Mouse (Mus musculus) CD4-positive naive resting alpha-beta T cell, adult 57 days (primary cell): ENCODE results near the gene 2310034G01Rik. TPM values are rescaled to one million over a fixed set of nuclear protein-coding genes. Genes with fewer than 3 reads are reported as not detected.

Experiments
- total RNA-seq: library from RNA; stranded (reverse); gene quantifications from one replicate; pipeline ENCODE4 v1.2.4, GENCODE M21; 2023

The 2310034G01Rik gene
- total RNA-seq = not detected

GRCm38 (mm10) chr19:46350168-46350932, at the start of gene 2310034G01Rik:
Gene 2310034G01Rik, minus strand, starts transcription at chr19:46350302.

GRCm38 (mm10) chr19:46396686-46397435, 46.8 kb upstream of the 2310034G01Rik start, which contains the start of gene Sufu:
Gene Sufu, plus strand, starts transcription at chr19:46396896.

GRCm38 (mm10) chr19:46395109-46396009, 45.3 kb upstream of the 2310034G01Rik start, which contains the start of gene Actr1a:
Gene Actr1a, minus strand, starts transcription at chr19:46395748.

GRCm38 (mm10) chr19:46338331-46338936, 11.7 kb downstream of the 2310034G01Rik start, which contains the start of gene Cuedc2:
Gene Cuedc2, minus strand, starts transcription at chr19:46338702.

GRCm38 (mm10) chr19:46328081-46329030, 21.7 kb downstream of the 2310034G01Rik start, which contains the start of gene Fbxl15:
Gene Fbxl15, plus strand, starts transcription at chr19:46328184.

GRCm38 (mm10) chr19:46326756-46327305, 23.3 kb downstream of the 2310034G01Rik start, which contains the start of gene Psd:
Gene Psd, minus strand, starts transcription at chr19:46327156.

GRCm38 (mm10) chr19:46304216-46304841, 45.8 kb downstream of the 2310034G01Rik start, which contains the start of gene Nfkb2:
Gene Nfkb2, plus strand, starts transcription at chr19:46304320.

Other genes starting within 250 kb of the 2310034G01Rik start
- not detected for gene Elovl3, start 218.4 kb downstream of the 2310034G01Rik start, total RNA-seq
- gene Pitx3, start 202.0 kb downstream of the 2310034G01Rik start, total RNA-seq = not detected
- gene Gbf1, start 197.8 kb downstream of the 2310034G01Rik start, total RNA-seq = 91.5 TPM
- 86.9 TPM for gene Nfkb2, start 46.0 kb downstream of the 2310034G01Rik start, total RNA-seq
- gene Psd, start 23.1 kb downstream of the 2310034G01Rik start, total RNA-seq = 0.24 TPM
- gene Fbxl15, start 22.1 kb downstream of the 2310034G01Rik start, total RNA-seq = 5.2 TPM
- 23.8 TPM for gene Cuedc2, start 11.6 kb downstream of the 2310034G01Rik start, total RNA-seq
- 5.4 TPM for gene Mfsd13a, start 9.2 kb downstream of the 2310034G01Rik start, total RNA-seq
- 106 TPM for gene Actr1a, start 45.4 kb upstream of the 2310034G01Rik start, total RNA-seq
- 39.8 TPM for gene Sufu, start 46.6 kb upstream of the 2310034G01Rik start, total RNA-seq
- gene Trim8, start 151.4 kb upstream of the 2310034G01Rik start, total RNA-seq = 55.7 TPM
- 14.2 TPM for gene Arl3, start 222.9 kb upstream of the 2310034G01Rik start, total RNA-seq
- 10.8 TPM for gene Sfxn2, start 223.1 kb upstream of the 2310034G01Rik start, total RNA-seq
- gene Wbp1l, start 248.8 kb upstream of the 2310034G01Rik start, total RNA-seq = 65.4 TPM